Mouse (Mus musculus): Measurements from ENCODE around the gene Usp11.

- TF ChIP-seq CTCF (conservative IDR thresholded peaks at IDR 0.05; ENCODE audit: low read length) (no peak), NANOG (IDR thresholded peaks at IDR 0.05; ENCODE audit: borderline replicate concordance, low read length) (no peak), POU5F1 (IDR thresholded peaks at IDR 0.05; ENCODE audit: borderline replicate concordance, low read length) (no peak)
Measured at GRCm38 (mm10) chrX:20658026-20658652, 45.6 kb upstream of the Usp11 start, which contains the start of gene Uba1.
